ENCODE assay signal across 8 mouse cellular contexts in the genomic region with DNA sequence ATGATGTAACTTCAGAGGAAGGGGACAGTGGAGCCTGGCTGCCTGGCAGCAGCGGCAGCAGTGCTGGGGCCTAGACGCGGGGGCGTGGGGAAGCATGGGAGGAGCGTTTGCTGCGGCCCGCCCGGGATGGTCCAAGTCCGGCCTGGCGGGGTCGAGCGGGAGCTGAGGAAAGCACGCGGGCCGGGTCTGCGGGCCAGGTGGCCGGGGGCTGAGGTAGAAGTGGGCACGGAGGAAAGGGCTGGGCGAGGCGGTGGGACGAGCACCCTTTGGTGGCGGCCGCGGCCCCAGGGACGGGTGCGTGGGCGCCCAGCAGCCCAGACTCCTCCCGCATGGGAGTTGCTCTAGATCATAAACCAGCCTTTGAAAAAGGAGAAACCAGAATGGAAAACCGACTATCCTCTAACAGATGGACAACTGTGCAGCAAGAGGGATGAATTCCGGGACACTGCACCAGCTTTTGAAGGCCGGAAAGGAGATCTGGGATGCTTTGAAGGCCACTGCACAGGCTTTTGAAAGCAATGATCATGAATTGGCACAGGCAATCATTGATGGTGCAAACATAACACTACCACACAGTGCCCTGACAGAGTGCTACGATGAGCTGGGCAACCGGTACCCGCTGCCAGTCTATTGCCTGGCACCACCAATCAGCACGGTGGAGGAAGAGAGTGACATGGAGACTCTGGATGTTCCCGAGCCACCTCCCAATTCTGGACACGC. TPM values are rescaled to one million over a fixed set of nuclear protein-coding genes. Genes with fewer than 3 reads are reported as not detected.
DNase-seq lines count a peak whose midpoint lies in the region; ATAC-seq lines count a peak whose summit lies in the region.

No protein-coding gene starts in this region.

- H3K9ac ChIP-seq in intestine, embryonic 15.5 days: peak overlapping the region; percentile 71
- peak overlapping the region; percentile 53; the same call in 1 of the 2 replicates for H3K9ac ChIP-seq in liver, embryonic 16.5 days (ENCODE audit: low read depth, low read length)
- H3K9ac ChIP-seq in neural tube, embryonic 11.5 days (ENCODE audit: low read length): peak overlapping the region; percentile 68

- H3K9me3 ChIP-seq in intestine, embryonic 15.5 days: no peaks in the 10 kb centered on the region
- H3K9me3 ChIP-seq in liver, embryonic 16.5 days (replicated peaks; ENCODE audit: control insufficient read depth, low read length): no peaks in the 10 kb centered on the region
- no peaks in the 10 kb centered on the region for H3K9me3 ChIP-seq in neural tube, embryonic 11.5 days (ENCODE audit: control insufficient read depth, low read length)

- 19% methylated on average over 37 of the region's 37 CpGs for WGBS in intestine, embryonic 15.5 days
- 25% methylated on average over 37 of the region's 37 CpGs for WGBS in liver, embryonic 16.5 days (ENCODE audit: insufficient replicate concordance)
- WGBS in neural tube, embryonic 11.5 days: 21% methylated on average over 37 of the region's 37 CpGs

- peak overlapping the region; percentile 88 for H3K4me2 ChIP-seq in intestine, embryonic 15.5 days (replicated peaks)
- H3K4me2 ChIP-seq in liver, embryonic 16.5 days (ENCODE audit: low read depth, low read length): peak overlapping the region; percentile 58
- H3K4me2 ChIP-seq in neural tube, embryonic 11.5 days (ENCODE audit: low read depth): peak overlapping the region; percentile 57

- DNase-seq in CD4-positive helper T cell, adult 2 months (ENCODE audit: low read depth, low spot score): peak; percentile 37
- DNase-seq in ES-CJ7 (ENCODE audit: low read depth, low spot score): peak; percentile 69
- DNase-seq in cerebellum, postnatal 36 days: peak; percentile 33 to 40
- peak; percentile 60 for DNase-seq in neural tube, embryonic 11.5 days (ENCODE audit: low spot score)

- H3K27me3 ChIP-seq in intestine, embryonic 15.5 days (replicated peaks): no peaks in the 10 kb centered on the region
- H3K27me3 ChIP-seq in liver, embryonic 16.5 days (ENCODE audit: control insufficient read depth, insufficient read depth, low read depth, low read length): no peaks in the 10 kb centered on the region
- H3K27me3 ChIP-seq in neural tube, embryonic 11.5 days (ENCODE audit: control insufficient read depth, insufficient read depth, low read length): no peaks in the 10 kb centered on the region

- peak overlapping the region; percentile 55 for H3K4me3 ChIP-seq in intestine, embryonic 15.5 days (replicated peaks)
- H3K4me3 ChIP-seq in liver, embryonic 16.5 days (ENCODE audit: low read depth, low read length): peak overlapping the region; percentile 59
- peak overlapping the region; percentile 31 for H3K4me3 ChIP-seq in neural tube, embryonic 11.5 days (ENCODE audit: low read depth, low read length)

- H3K27ac ChIP-seq in intestine, embryonic 15.5 days: peak overlapping the region; percentile 81
- no peak overlapping the region for H3K27ac ChIP-seq in liver, embryonic 16.5 days (ENCODE audit: low read length)
- H3K27ac ChIP-seq in neural tube, embryonic 11.5 days (ENCODE audit: low read depth, low read length): no peak overlapping the region

- peak; percentile 79 for ATAC-seq in granulocyte monocyte progenitor cell, adult 5-6 weeks (replicated peaks; ENCODE audit: poor library complexity, severe bottlenecking)
- peak; percentile 93 for ATAC-seq in intestine, embryonic 15.5 days
- peak; percentile 85 for ATAC-seq in liver, embryonic 16.5 days (ENCODE audit: low read depth)
- ATAC-seq in neural tube, embryonic 11.5 days (ENCODE audit: insufficient read depth, low FRiP score, low TSS enrichment): peak; percentile 69; the same call in 1 of the 2 replicates
- ATAC-seq in erythroid progenitor cell, adult 5-6 weeks (replicated peaks; ENCODE audit: low FRiP score, poor library complexity, severe bottlenecking): no peak

- H3K36me3 ChIP-seq in intestine, embryonic 15.5 days: no peaks in the 10 kb centered on the region
- no peaks in the 10 kb centered on the region for H3K36me3 ChIP-seq in liver, embryonic 16.5 days (ENCODE audit: control insufficient read depth, insufficient read depth)
- H3K36me3 ChIP-seq in neural tube, embryonic 11.5 days (ENCODE audit: control insufficient read depth, insufficient read depth, low read length): no peaks in the 10 kb centered on the region

- peaks cover 18% of the 10 kb centered on the region for H3K4me1 ChIP-seq in intestine, embryonic 15.5 days (replicated peaks)
- peaks cover 5% of the 10 kb centered on the region for H3K4me1 ChIP-seq in liver, embryonic 16.5 days (ENCODE audit: control insufficient read depth, low read depth, low read length)
- H3K4me1 ChIP-seq in neural tube, embryonic 11.5 days (ENCODE audit: control insufficient read depth, insufficient read depth, low read length): peaks cover 8% of the 10 kb centered on the region; the same call in 1 of the 2 replicates

RNA-seq across cellular contexts. Expression of a gene that starts 12.0 kb away (rescaled TPM):
- not detected in 2 replicates for total RNA-seq in granulocyte monocyte progenitor cell, adult 5-6 weeks (2014; fragmentation: Nextera tagmentation)
- not detected in 2 replicates for total RNA-seq in granulocyte monocyte progenitor cell, adult 5-6 weeks (2017)
- not detected in 2 replicates for polyA plus RNA-seq in intestine, embryonic 15.5 days (2015; fragmentation: Nextera tagmentation; extraction: Ambion mirVana)
- polyA plus RNA-seq in liver, embryonic 16.5 days (2015; fragmentation: Nextera tagmentation; extraction: Ambion mirVana): not detected in 2 replicates
- polyA plus RNA-seq in neural tube, embryonic 11.5 days (2014; fragmentation: Nextera tagmentation; extraction: Ambion mirVana): not detected in 2 replicates
- total RNA-seq in erythroid progenitor cell, adult 5-6 weeks (2015; ENCODE audit: low replicate concordance): not detected in 2 replicates
- not detected in 2 replicates for total RNA-seq in erythroid progenitor cell, adult 5-6 weeks (2017; ENCODE audit: low replicate concordance)

RNA-seq across cellular contexts. Expression of a gene that starts 58.6 kb away (rescaled TPM):
- total RNA-seq in granulocyte monocyte progenitor cell, adult 5-6 weeks (2014; fragmentation: Nextera tagmentation): 109 and 110 TPM in 2 replicates
- 53.9 and 72.0 TPM in 2 replicates for total RNA-seq in granulocyte monocyte progenitor cell, adult 5-6 weeks (2017)
- polyA plus RNA-seq in intestine, embryonic 15.5 days (2015; fragmentation: Nextera tagmentation; extraction: Ambion mirVana): 169 and 183 TPM in 2 replicates
- 52.9 and 57.1 TPM in 2 replicates for polyA plus RNA-seq in liver, embryonic 16.5 days (2015; fragmentation: Nextera tagmentation; extraction: Ambion mirVana)
- polyA plus RNA-seq in neural tube, embryonic 11.5 days (2014; fragmentation: Nextera tagmentation; extraction: Ambion mirVana): 265 and 278 TPM in 2 replicates
- 33.5 and 42.9 TPM in 2 replicates for total RNA-seq in erythroid progenitor cell, adult 5-6 weeks (2015; ENCODE audit: low replicate concordance)
- total RNA-seq in erythroid progenitor cell, adult 5-6 weeks (2017; ENCODE audit: low replicate concordance): 19.5 and 21.6 TPM in 2 replicates
